Mouse (Mus musculus): ENCODE data around the gene Psmg3. TPM values are rescaled to one million over a fixed set of nuclear protein-coding genes. Genes with fewer than 3 reads are reported as not detected.
A peak's percentile ranks its signal among the peaks of the same experiment; 100 is the strongest.

Psmg3 gene
- polyA plus RNA-seq, 1 experiment = 15.5 TPM

DNA sequence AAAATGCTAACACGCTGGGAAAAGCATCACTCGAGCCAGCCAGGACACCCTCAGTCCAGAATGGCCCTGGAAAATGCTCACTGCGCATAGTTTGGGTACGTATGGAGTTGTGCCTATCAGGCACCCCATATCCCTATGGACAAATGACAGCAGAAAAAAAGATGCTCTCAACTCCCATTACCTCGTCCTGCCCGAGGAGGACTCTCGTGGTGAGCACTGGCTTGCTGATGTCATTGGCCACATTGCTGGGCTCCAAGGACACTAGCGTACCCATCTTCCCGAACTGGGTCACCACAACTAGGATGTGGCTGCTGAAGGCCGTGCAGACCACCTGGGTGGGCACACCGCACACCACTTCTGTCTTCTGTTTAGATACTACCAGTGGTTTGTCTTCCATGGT is 738 bp downstream of the Psmg3 start:
- Histone ChIP-seq H3K4me1 (ENCODE audit: control insufficient read depth, insufficient read depth, insufficient read length) (peaks cover 3% of the 10 kb centered on the region; the same call in 1 of the 2 replicates), H3K4me3 (ENCODE audit: extremely low read depth, insufficient read depth, insufficient read length) (peak overlapping the region; percentile 90), H3K27ac (ENCODE audit: insufficient read depth, low read length) (no peak overlapping the region), H3K27me3 (ENCODE audit: control insufficient read depth, insufficient read depth, low read length) (no peaks in the 10 kb centered on the region), H3K36me3 (ENCODE audit: control insufficient read depth, insufficient read depth, low read length) (peaks cover 10% of the 10 kb centered on the region)
- no peak for DNase-seq (ENCODE audit: low read depth in 1 of 2, low spot score in 2 of 2)
- TF ChIP-seq POLR2A (IDR thresholded peaks at IDR 0.05; ENCODE audit: low read depth, low read length) (no peak), CTCF (IDR thresholded peaks at IDR 0.05; ENCODE audit: extremely low read depth, insufficient read depth, insufficient read length, insufficient replicate concordance) (no peak)
- WGBS = 42% methylated on average over 11 of the region's 11 CpGs

- 96% methylated on average over 10 of the region's 10 CpGs for WGBS
- Histone ChIP-seq H3K36me3 (ENCODE audit: control insufficient read depth, insufficient read depth, low read length) (peaks cover 10% of the 10 kb centered on the region), H3K4me3 (ENCODE audit: extremely low read depth, insufficient read depth, insufficient read length) (no peak overlapping the region), H3K27ac (ENCODE audit: insufficient read depth, low read length) (no peak overlapping the region), H3K4me1 (ENCODE audit: control insufficient read depth, insufficient read depth, insufficient read length) (peaks cover 3% of the 10 kb centered on the region; the same call in 1 of the 2 replicates), H3K27me3 (ENCODE audit: control insufficient read depth, insufficient read depth, low read length) (no peaks in the 10 kb centered on the region)
- TF ChIP-seq POLR2A (IDR thresholded peaks at IDR 0.05; ENCODE audit: low read depth, low read length) (no peak), CTCF (IDR thresholded peaks at IDR 0.05; ENCODE audit: extremely low read depth, insufficient read depth, insufficient read length, insufficient replicate concordance) (no peak)
- no peak for DNase-seq (ENCODE audit: low read depth in 1 of 2, low spot score in 2 of 2)
These were observed 2.2 kb downstream of the Psmg3 start for GRCm38 (mm10) chr5:139824531-139824930.

DNA sequence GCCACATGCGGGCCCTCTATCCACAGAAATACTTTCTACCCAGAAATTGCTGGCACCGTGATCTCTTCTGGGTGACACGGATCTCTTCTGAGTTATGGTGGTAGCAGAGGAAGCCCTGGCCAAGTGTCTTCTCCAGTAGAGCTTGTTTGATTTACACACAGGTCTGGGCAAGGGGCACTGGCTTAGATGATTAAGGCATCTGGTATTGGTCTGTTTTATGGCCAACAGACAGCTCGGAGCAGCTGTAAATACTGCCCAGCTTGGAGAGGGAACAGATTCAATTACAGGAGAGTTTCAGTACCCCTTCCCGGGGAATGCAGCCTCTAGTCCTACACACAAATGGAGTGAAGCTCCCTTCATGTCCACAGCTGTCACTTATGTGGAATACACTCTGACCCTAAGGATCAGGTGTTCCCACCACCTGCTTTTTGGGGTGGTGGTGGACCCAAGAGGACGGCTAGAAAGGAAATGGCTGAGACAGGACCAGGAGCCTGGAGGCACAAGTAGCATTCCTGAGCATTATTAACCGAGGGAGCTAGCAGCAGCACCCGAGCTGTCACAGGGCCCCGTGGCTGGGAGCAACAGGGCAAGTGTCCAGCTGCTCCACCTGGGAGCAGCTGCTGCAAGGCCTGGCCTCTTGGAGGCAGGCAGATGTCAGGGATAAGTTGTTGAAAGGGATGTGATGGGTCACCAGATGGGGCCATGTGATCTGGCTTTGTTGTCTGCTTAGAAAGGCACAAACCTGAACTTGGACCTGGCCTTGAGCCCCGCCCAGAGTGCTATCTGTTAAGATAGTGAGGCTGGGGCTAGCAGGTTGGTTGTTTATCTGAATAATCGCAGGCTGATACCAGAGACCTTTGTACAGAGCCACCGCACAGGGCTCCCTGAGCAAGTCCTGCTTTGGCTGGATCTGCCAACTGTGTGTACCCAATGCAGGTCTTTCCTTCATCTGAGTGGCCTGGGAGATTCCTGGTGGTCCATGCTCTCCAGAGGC is 4.9 kb downstream of the Psmg3 start:
- TF ChIP-seq POLR2A (IDR thresholded peaks at IDR 0.05; ENCODE audit: low read depth, low read length) = no peak
- TF ChIP-seq CTCF (IDR thresholded peaks at IDR 0.05; ENCODE audit: extremely low read depth, insufficient read depth, insufficient read length, insufficient replicate concordance) = no peak
- Histone ChIP-seq H3K4me1 (ENCODE audit: control insufficient read depth, insufficient read depth, insufficient read length) (peaks cover 3% of the 10 kb centered on the region; the same call in 1 of the 2 replicates), H3K27ac (ENCODE audit: insufficient read depth, low read length) (no peak overlapping the region), H3K4me3 (ENCODE audit: extremely low read depth, insufficient read depth, insufficient read length) (no peak overlapping the region), H3K27me3 (ENCODE audit: control insufficient read depth, insufficient read depth, low read length) (no peaks in the 10 kb centered on the region), H3K36me3 (ENCODE audit: control insufficient read depth, insufficient read depth, low read length) (peaks cover 10% of the 10 kb centered on the region)
- no peak for DNase-seq (ENCODE audit: low read depth in 1 of 2, low spot score in 2 of 2)
- 86% methylated on average over 12 of the region's 12 CpGs for WGBS

DNA sequence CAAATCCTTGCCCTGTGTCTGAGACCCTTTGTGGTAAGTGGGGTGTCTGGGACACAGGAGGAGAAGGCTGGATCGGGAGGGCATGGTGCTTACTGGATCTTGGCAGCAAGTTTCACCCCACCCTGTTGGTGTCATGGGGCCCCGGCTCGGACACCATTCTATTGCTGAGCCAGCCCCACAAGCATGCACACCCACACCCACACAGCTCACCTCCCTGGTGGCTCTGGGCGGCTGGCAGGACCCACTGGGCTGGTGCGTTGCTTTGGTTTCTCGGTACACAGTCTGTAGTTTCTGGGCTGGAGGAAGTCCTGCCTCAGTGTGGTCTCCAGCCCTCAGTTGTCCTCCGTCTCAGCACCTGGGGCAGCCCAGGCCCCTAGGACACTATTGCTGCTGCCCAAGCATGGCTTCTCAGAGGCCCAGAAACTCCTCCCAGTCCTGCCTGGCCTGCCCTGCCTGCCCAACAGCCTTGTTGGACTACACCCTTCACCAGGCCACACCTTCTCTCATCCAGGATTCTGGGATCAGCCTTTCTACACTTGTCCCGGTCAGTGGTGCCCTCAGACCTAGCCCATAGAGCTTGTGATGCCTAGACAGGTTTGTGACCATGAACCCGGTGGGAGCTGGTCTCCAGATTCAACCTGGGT is 7.0 kb downstream of the Psmg3 start, which contains the start of gene Tmem184a:
Gene Tmem184a, minus strand, starts transcription at position 380 of the 644 bp plus-strand sequence.
- H3K27ac ChIP-seq (ENCODE audit: insufficient read depth, low read length) = no peak within 1 kb of the TSS

DNA sequence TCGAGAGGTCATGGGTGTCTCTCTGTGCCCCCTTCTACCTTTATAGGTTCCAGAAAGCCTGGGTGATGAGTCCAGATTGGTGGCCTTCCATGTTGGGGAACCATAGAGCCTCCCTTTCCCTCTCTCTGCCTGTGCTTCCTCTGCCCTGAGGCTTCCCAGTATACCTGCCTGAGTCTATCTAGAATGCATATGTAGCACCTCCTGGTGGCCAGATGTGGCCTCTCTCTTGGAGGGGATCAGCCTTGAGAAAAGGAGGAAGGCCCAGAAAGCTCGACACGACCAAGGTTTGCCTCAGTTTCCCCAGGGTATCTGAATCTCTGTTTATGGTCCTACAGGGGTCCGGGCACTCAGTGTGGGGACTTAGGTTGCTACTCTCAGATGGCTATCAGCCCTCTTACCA is 7.9 kb downstream of the Psmg3 start:
- Histone ChIP-seq H3K36me3 (ENCODE audit: control insufficient read depth, insufficient read depth, low read length) (peaks cover 10% of the 10 kb centered on the region), H3K27me3 (ENCODE audit: control insufficient read depth, insufficient read depth, low read length) (no peaks in the 10 kb centered on the region), H3K4me3 (ENCODE audit: extremely low read depth, insufficient read depth, insufficient read length) (no peak overlapping the region), H3K27ac (ENCODE audit: insufficient read depth, low read length) (no peak overlapping the region), H3K4me1 (ENCODE audit: control insufficient read depth, insufficient read depth, insufficient read length) (no peaks in the 10 kb centered on the region)
- peak in 1 of 2 experiments; percentile 52 for DNase-seq (ENCODE audit: low read depth in 1 of 2, low spot score in 2 of 2)
- TF ChIP-seq CTCF (IDR thresholded peaks at IDR 0.05; ENCODE audit: extremely low read depth, insufficient read depth, insufficient read length, insufficient replicate concordance) = peak; percentile 39; the same call in 1 of the 2 replicates
- TF ChIP-seq POLR2A (IDR thresholded peaks at IDR 0.05; ENCODE audit: low read depth, low read length) = no peak
- 46% methylated on average over 4 of the region's 4 CpGs for WGBS

More for the DNA sequence above, 7.0 kb downstream of the Psmg3 start, which contains the start of gene Tmem184a:
- Histone ChIP-seq H3K4me1 (ENCODE audit: control insufficient read depth, insufficient read depth, insufficient read length) (no peaks in the 10 kb centered on the region), H3K4me3 (ENCODE audit: extremely low read depth, insufficient read depth, insufficient read length) (no peak within 1 kb of the TSS), H3K27me3 (ENCODE audit: control insufficient read depth, insufficient read depth, low read length) (no peaks in the 10 kb centered on the region), H3K36me3 (ENCODE audit: control insufficient read depth, insufficient read depth, low read length) (peaks cover 10% of the 10 kb centered on the region)
- DNase-seq (ENCODE audit: low read depth in 1 of 2, low spot score in 2 of 2) = no peak
- WGBS = 89% methylated on average over 9 of the region's 9 CpGs
- TF ChIP-seq POLR2A (IDR thresholded peaks at IDR 0.05; ENCODE audit: low read depth, low read length) = no peak
- TF ChIP-seq CTCF (IDR thresholded peaks at IDR 0.05; ENCODE audit: extremely low read depth, insufficient read depth, insufficient read length, insufficient replicate concordance) = no peak

DNA sequence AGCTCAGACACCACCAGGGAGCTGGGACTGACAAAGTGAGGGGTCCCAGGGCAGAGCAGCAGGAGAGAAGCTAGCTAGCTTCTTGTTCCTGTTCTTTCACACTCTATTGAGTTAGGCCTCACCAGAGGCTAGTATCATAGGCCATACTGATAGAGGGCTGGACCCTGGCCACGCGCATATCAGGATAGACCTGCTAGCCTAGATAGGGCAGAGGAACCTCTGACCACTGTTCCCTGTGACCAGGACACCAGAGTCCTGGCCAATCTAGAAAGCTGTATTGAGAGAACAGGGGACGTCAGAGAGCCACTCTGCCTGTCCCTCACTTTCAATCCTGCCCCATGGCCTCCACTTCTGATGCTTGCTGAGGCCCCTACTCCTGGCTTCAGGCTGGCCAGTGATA is 8.6 kb downstream of the Psmg3 start:
- Histone ChIP-seq H3K36me3 (ENCODE audit: control insufficient read depth, insufficient read depth, low read length) (peaks cover 4% of the 10 kb centered on the region), H3K4me3 (ENCODE audit: extremely low read depth, insufficient read depth, insufficient read length) (no peak overlapping the region), H3K27me3 (ENCODE audit: control insufficient read depth, insufficient read depth, low read length) (no peaks in the 10 kb centered on the region), H3K27ac (ENCODE audit: insufficient read depth, low read length) (no peak overlapping the region), H3K4me1 (ENCODE audit: control insufficient read depth, insufficient read depth, insufficient read length) (no peaks in the 10 kb centered on the region)
- WGBS = 83% methylated on average over 3 of the region's 3 CpGs
- DNase-seq (ENCODE audit: low read depth in 1 of 2, low spot score in 2 of 2) = no peak
- TF ChIP-seq CTCF (IDR thresholded peaks at IDR 0.05; ENCODE audit: extremely low read depth, insufficient read depth, insufficient read length, insufficient replicate concordance) (no peak), POLR2A (IDR thresholded peaks at IDR 0.05; ENCODE audit: low read depth, low read length) (no peak)

Measured in spleen, adult 2 months (tissue).